Mouse (Mus musculus) bone marrow macrophage, adult 2 months (primary cell): Measurements from ENCODE around the gene Dusp27. TPM values are rescaled to one million over a fixed set of nuclear protein-coding genes. Genes with fewer than 3 reads are reported as not detected.

Experiments used
- H3K27ac ChIP-seq: 2 replicates; pipeline ENCODE4 v1.5.1; 2012; ENCODE audit warnings: low read depth, low read length; ENCODE audit not compliant: insufficient read depth
- H3K4me1 ChIP-seq: 2 replicates; pipeline ENCODE4 v1.6.1; 2012; ENCODE audit warnings: low read length; ENCODE audit not compliant: control insufficient read depth, insufficient read depth
- H3K4me3 ChIP-seq: 2 replicates; pipeline ENCODE4 v1.5.1; 2012; ENCODE audit warnings: mild to moderate bottlenecking, low read length, moderate library complexity; ENCODE audit not compliant: insufficient read depth
- CTCF ChIP-seq: IDR thresholded peaks from 2 replicates; pipeline ENCODE4 v1.5.1; 2012; ENCODE audit warnings: low read depth, mild to moderate bottlenecking, low read length, moderate library complexity
- POLR2A ChIP-seq: IDR thresholded peaks from 2 replicates; pipeline ENCODE4 v1.6.1; 2012; ENCODE audit warnings: mild to moderate bottlenecking, low read depth, low read length, borderline replicate concordance
- polyA plus RNA-seq: library from polyadenylated mRNA; stranded (reverse); fragments of >200 nt; gene quantifications from 2 replicates; pipeline ENCODE4 v1.2.4, GENCODE M21; 2012; ENCODE audit not compliant: missing spikeins, insufficient read depth, insufficient read length

Dusp27 gene
- not detected in 2 replicates for polyA plus RNA-seq

- TF ChIP-seq CTCF (no peak), POLR2A (no peak)
- Histone ChIP-seq H3K4me3 (no peak within 1 kb of the TSS), H3K27ac (no peak within 1 kb of the TSS), H3K4me1 (peaks cover 33% of the 10 kb centered on the region)
Measured at GRCm38 (mm10) chr1:166127719-166128118, at the start of gene Dusp27. TSS of gene Dusp27 (minus strand) at chr1:166127922.

- Histone ChIP-seq H3K4me1 (peaks cover 4% of the 10 kb centered on the region), H3K27ac (no peak overlapping the region), H3K4me3 (no peak overlapping the region)
- TF ChIP-seq CTCF = no peak
- TF ChIP-seq POLR2A = no peak
Measured at GRCm38 (mm10) chr1:166173621-166174020, 45.9 kb upstream of the Dusp27 start.

- Histone ChIP-seq H3K4me1 (peaks cover 4% of the 10 kb centered on the region), H3K27ac (no peak overlapping the region), H3K4me3 (no peak overlapping the region)
- TF ChIP-seq POLR2A (no peak), CTCF (no peak)
Measured at GRCm38 (mm10) chr1:166172992-166173391, 45.3 kb upstream of the Dusp27 start.

- Histone ChIP-seq H3K4me3 (no peak overlapping the region), H3K27ac (no peak overlapping the region), H3K4me1 (peaks cover 4% of the 10 kb centered on the region)
- no peak for TF ChIP-seq POLR2A
- no peak for TF ChIP-seq CTCF
Measured at GRCm38 (mm10) chr1:166170852-166171251, 43.1 kb upstream of the Dusp27 start.

GRCm38 (mm10) chr1:166169713-166170112 is 42.0 kb upstream of the Dusp27 start:
- H3K4me3 ChIP-seq = no peak overlapping the region
- H3K27ac ChIP-seq = no peak overlapping the region
- H3K4me1 ChIP-seq = peaks cover 4% of the 10 kb centered on the region
- no peak for TF ChIP-seq POLR2A
- no peak for TF ChIP-seq CTCF

- H3K4me3 ChIP-seq = no peak overlapping the region
- no peak for TF ChIP-seq POLR2A
- TF ChIP-seq CTCF = no peak
- no peak overlapping the region for H3K27ac ChIP-seq
Measured at GRCm38 (mm10) chr1:166168017-166168416, 40.3 kb upstream of the Dusp27 start.

GRCm38 (mm10) chr1:166167405-166167804 is 39.7 kb upstream of the Dusp27 start:
- H3K4me1 ChIP-seq = peaks cover 4% of the 10 kb centered on the region
- no peak overlapping the region for H3K4me3 ChIP-seq
- H3K27ac ChIP-seq = no peak overlapping the region

More at GRCm38 (mm10) chr1:166168017-166168416, 40.3 kb upstream of the Dusp27 start:
- H3K4me1 ChIP-seq = peaks cover 4% of the 10 kb centered on the region

GRCm38 (mm10) chr1:166165159-166165558 is 37.4 kb upstream of the Dusp27 start:
- Histone ChIP-seq H3K27ac (no peak overlapping the region), H3K4me1 (no peaks in the 10 kb centered on the region), H3K4me3 (no peak overlapping the region)
- TF ChIP-seq CTCF = no peak
- no peak for TF ChIP-seq POLR2A

More at GRCm38 (mm10) chr1:166167405-166167804, 39.7 kb upstream of the Dusp27 start:
- TF ChIP-seq CTCF (no peak), POLR2A (no peak)

GRCm38 (mm10) chr1:166164580-166164979 is 36.9 kb upstream of the Dusp27 start:
- no peak overlapping the region for H3K4me3 ChIP-seq
- TF ChIP-seq POLR2A (no peak), CTCF (no peak)
- no peaks in the 10 kb centered on the region for H3K4me1 ChIP-seq
- H3K27ac ChIP-seq = no peak overlapping the region

GRCm38 (mm10) chr1:166160569-166161445 is 33.1 kb upstream of the Dusp27 start:
- H3K4me1 ChIP-seq = no peaks in the 10 kb centered on the region
- TF ChIP-seq CTCF (peak; percentile 69), POLR2A (no peak)
- no peak overlapping the region for H3K4me3 ChIP-seq
- no peak overlapping the region for H3K27ac ChIP-seq

- Histone ChIP-seq H3K4me1 (no peaks in the 10 kb centered on the region), H3K4me3 (no peak overlapping the region), H3K27ac (no peak overlapping the region)
- no peak for TF ChIP-seq CTCF
- no peak for TF ChIP-seq POLR2A
Measured at GRCm38 (mm10) chr1:166160111-166160510, 32.4 kb upstream of the Dusp27 start.
